Mouse (Mus musculus) kidney, adult 11 months (tissue): ENCODE measurements around the gene Tex29.
"Not testable (repeated sequence)": the region's sequence is repeated elsewhere in the genome, so short reads cannot be mapped to it uniquely, and the experiment has no call there.

Source experiments
- DNase-seq: peaks from one replicate; pipeline ENCODE4 v3.0.0; 2022

Gene Tex29

GRCm38 (mm10) chr8:11831939-11832338, 8.3 kb upstream of the Tex29 start:
- DNase-seq = no peak

DNA sequence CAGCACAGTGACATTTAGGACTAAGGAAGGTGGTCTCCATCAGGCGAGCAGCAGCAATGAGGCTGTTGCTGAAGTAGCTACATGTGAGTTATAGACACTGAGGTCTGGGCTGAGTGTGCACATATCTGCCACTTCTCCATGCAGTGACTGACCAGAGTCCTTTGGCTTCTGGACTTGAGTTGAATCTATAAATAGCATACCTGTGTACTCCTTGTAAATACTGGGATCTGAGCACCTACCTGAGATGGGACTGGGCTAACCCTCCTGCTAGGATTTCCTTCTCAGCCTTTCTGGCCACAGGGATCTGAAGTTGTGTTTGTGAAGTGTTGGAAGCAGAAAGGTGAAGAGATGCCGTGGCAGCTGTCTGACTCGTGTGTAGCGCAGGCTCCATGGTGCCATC, 7.1 kb upstream of the Tex29 start:
- no peak for DNase-seq

GRCm38 (mm10) chr8:11834200-11834599, 6.1 kb upstream of the Tex29 start:
- no peak for DNase-seq

DNA sequence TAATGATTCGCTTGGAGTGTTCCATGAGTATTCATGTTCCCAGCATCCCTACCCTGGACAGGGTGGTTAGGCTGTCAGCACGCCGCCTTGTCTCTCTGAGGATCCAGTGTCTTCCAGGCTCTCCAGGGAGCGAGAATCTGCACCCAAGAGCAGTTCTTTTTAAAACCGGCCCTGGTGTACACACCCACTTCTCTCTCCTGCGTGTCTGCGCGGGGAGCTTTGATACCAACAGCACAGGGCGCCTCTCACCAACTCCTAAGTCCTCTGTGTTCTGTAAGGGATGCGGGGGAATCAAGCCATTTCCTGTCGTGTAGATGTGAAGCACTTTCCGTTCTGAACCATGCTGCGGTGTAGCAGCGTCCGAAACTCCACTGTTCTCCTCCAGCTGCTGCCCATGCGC, 5.6 kb upstream of the Tex29 start:
- DNase-seq = no peak

DNA sequence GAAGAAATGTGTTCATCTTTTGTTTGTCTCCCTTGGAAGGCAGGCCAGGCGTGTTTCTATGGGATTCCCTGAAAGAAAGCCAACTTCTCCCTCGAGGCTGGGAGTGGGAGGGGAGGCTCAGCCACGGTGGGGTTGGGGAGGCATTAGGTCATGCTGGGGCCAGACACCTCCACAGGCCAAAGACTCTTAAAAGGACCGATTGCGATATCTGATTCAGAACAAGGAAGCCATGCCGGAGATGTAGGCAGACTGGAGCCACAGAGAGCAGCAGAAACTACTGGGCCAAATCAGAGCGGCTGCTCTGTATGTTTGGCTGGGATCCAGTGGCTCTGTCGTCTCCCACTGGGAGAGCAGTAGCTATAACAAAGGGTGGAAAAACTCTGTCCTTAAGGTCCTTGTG, 1.3 kb downstream of the Tex29 start:
- DNase-seq = no peak

GRCm38 (mm10) chr8:11842757-11843156, 2.5 kb downstream of the Tex29 start:
- DNase-seq = no peak

DNA sequence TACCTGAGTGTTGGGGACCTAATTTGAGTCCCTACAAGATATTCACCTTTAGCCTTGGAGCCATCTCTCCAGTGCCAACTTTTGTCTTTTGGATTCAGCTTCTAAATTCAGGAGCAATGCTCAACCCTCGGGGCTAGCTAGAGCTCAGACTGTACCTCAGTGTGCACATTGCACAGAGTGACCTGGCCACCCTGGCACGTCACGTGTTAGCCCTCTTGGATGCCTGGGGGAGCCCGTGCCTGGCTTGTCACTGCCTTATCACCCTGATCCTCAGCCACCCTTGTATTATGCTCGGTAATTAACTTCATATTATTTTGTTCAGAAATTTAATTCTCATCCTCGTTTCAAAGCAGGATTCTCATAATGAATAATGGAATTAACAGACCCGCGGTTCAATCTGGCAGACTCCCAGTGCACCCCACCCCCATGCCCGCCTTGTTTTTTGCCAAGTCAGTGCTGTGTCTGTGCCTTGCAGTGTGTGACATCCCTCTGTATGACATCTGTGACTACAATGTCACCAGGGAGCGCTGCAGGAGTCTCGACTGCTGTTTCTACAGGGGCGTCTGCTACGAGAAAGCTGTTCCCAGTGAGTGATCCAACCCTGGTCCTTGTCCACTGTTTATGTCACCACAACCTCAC, 3.5 kb downstream of the Tex29 start:
- DNase-seq = no peak

DNA sequence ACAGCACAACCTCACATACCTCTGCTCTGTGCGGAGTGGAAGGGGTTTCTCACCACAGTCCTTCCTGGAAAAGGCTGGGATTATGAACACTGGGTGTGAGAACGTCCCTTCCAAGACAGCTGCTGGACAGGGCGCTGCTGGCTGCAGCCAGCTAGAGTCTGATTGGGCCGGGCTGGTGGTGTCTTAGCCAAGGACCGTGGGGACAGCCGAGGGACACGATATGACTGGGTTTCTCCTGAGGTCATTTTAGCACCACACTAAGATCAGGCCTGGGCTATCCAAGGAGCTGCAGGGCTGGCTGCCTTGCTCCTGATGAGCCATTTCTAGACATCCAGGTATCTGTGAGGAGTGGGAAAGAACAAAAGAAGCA, 4.0 kb downstream of the Tex29 start:
- DNase-seq = no peak

GRCm38 (mm10) chr8:11846807-11847206, 6.5 kb downstream of the Tex29 start:
- DNase-seq = no peak

DNA sequence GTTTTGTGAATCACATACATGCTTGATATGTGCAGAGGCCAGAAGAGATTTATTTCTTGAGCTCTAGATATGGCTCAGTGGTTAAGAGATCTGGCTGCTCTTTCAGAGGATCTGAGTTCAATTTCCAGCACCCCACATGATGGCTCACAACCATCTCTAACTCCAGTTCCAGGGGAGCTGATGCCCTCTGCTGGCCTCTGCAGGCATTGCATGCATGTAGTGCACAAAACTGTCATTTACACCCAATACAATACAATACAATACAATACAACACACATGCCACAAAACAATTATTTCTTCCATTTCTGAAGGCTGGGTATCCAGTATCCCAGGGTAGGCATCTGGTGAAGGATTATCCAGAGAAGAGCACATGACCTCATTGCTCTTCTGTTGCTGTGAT, 27.6 kb downstream of the Tex29 start:
- DNase-seq = no peak

DNA sequence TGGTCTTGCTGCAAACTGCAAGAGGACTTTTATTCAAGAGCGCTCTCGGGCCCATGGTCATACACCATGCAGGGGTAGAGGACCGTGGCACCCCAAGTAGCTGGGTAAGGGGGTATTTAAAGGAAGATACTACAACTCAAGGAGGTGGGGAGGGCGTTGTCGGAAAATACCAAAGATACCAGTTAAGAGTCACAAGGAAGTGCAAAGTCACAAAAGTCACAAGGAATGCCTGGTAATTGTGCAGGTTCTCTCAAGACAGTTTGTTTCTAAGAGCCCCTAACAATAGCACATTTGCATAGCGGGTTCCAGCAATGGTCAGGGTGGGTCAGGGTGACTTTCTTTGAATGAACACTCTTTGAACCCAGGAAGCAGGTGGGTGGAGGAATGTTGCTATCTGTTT, 34.0 kb downstream of the Tex29 start:
- not testable (repeated sequence) for DNase-seq

DNA sequence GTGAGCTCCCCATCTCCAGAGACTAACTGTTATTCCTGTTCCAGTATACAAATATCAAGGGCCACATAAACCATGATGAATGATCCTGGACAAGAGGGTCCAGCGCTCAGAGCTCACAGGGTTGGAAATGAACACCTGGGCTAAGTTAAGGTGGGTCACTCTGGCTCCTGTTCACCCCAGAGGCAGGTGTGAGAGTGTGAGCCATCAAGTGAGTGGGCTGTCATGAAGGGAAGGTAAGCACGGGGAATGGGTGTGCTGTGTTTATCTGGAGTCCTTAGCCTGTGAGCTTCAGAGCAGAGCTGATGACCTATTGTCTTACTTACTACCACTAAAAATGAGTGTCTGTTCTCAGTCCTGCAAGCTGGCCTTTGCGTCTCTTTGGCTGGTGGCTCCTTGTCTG, 44.4 kb downstream of the Tex29 start:
- no peak for DNase-seq

DNA sequence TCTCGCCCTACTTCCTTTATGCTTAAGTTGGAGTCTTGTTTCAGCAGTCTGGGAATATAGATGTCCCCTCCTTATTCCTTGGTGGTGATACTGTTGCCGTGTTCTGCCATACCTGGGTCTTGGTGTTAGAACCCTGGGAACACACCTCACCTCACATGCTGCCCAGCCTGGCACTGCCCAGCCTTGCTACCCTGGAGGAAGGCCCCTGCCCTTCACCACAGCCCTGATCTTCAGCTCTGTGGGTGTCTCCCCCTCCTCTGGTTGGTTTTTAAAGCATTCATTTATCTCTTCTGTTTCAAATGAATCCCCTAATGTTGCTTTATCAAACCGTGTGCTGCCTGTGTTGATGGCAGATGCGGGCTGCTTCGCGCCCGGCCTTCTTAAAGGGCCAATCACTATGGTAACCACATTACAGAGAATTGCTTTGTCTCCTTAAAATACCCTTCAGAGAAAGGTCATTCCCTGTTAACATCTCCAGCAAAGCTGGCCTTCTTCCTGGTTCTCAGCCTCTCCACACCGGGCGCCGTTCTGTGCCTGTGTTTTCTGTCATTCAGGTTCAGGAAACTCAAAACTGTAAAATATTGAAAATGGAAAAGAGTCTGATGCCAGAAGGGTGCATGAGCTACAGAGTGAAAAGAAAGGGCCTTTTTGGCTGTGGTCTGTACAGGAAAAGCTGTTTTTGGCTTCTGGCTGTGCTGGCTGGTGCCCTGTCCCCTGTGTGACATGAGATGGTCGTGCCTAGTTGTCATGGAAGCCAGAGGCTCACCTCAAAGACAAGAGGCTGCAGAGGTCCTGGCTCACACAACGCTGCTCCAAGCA, 45.8 kb downstream of the Tex29 start:
- no peak for DNase-seq

- DNase-seq = no peak
Measured at GRCm38 (mm10) chr8:11886824-11887223, 46.5 kb downstream of the Tex29 start.

DNA sequence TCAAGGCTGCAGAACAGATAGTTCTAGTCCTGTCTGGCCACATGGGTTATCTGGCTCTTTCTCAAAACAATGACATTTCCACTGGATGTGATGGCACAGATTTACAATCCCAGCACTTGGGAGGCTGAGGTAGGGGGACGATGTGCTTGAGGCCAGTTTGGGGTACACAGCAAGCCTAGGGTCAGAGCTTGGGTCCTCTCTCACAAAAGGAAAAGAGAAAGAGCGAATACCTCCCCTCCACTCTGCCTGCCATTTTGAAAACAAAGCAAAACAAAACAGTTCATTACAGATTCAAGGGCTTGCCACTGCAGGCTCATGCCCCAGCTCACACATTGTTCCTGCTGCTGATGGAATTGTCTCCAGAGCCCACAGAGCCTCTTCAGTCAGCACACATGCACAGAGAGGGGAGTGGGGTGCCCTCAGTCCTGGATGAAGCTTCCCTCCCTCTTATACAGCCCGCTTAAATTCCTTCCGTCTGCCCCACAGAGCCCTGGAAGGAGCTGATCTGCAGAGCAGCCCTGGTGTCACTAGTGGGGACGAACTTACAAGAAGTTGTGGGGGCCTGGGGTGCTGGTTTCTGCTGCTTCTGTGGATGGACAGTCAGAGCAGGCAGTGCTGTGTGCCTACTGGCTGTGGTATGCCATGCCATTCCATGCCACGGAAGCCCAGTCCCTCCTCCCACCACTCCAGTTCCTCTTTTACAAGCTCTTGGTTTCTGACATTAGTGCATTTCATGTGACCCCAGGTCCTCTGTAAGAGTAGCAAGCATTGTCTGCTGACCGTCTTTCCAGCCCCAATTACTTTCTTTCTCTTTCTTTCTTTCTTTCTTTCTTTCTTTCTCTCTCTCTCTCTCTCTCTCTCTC, 49.1 kb downstream of the Tex29 start:
- no peak for DNase-seq

GRCm38 (mm10) chr8:11892756-11893155, 52.5 kb downstream of the Tex29 start:
- no peak for DNase-seq

DNA sequence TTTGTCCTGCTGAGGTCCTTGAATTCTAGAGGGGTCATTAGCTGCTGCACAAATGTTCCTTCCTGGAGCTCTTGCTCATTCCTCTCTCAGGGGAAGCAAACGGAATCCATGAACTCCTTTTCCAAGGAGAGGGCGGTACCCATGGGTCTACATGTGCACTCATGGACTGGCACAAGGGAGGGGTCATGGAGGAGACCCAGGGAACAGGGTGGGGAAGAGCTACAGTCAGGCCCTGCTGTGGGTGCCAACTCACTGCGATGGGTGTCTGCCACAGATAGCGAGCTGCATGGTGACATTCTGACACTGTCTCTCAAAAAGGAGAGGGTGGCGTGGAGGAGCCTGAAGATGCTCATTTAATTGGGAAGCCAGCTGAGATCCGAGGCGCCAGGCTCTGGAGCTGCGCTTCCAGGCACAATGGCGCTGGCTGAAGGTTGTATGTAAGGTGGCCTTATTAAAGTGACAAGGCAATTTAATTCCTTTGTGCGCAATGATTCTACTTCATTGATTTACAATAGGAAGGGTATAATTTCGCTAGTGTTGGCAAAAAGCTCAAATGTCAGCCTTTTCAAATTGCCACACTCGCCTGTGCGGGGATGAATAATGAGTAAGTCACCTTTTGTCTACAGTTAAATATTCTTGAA, 55.9 kb downstream of the Tex29 start:
- no peak for DNase-seq

GRCm38 (mm10) chr8:11896677-11897076, 56.4 kb downstream of the Tex29 start:
- no peak for DNase-seq

- no peak for DNase-seq
Measured at GRCm38 (mm10) chr8:11898814-11899213, 58.5 kb downstream of the Tex29 start.
